Mouse (Mus musculus): ENCODE results near the gene Npr1. TPM values are rescaled to one million over a fixed set of nuclear protein-coding genes. Genes with fewer than 3 reads are reported as not detected.

Gene Npr1
- polyA plus RNA-seq, 1 experiment from 2014 or later, result 3.3 TPM

- no peak for DNase-seq (ENCODE audit: low spot score)
- WGBS, result 43% methylated on average over 7 of the region's 7 CpGs
- no peaks in the 10 kb centered on the region for H3K36me3 ChIP-seq
- no peaks in the 10 kb centered on the region for H3K9me3 ChIP-seq (replicated peaks)
- peaks cover 4% of the 10 kb centered on the region; the same call in 1 of the 2 replicates for H3K27me3 ChIP-seq (ENCODE audit: low read depth, poor library complexity, severe bottlenecking)
- peak overlapping the region; percentile 51 for H3K4me3 ChIP-seq
- peaks cover 42% of the 10 kb centered on the region for H3K4me1 ChIP-seq
- H3K27ac ChIP-seq (replicated peaks), result peak overlapping the region; percentile 92
These were observed 18.6 kb downstream of the Npr1 start for GRCm38 (mm10) chr3:90447123-90447494.

GRCm38 (mm10) chr3:90446389-90447122, 19.1 kb downstream of the Npr1 start:
- no peaks in the 10 kb centered on the region for H3K9me3 ChIP-seq (replicated peaks)
- peaks cover 40% of the 10 kb centered on the region for H3K4me1 ChIP-seq
- H3K36me3 ChIP-seq, result no peaks in the 10 kb centered on the region
- H3K27ac ChIP-seq (replicated peaks), result peak overlapping the region; percentile 92
- WGBS, result 0% methylated on average over 17 of the region's 17 CpGs
- peak; percentile 87 for DNase-seq (ENCODE audit: low spot score)
- H3K4me3 ChIP-seq, result peak overlapping the region; percentile 51
- peaks cover 4% of the 10 kb centered on the region; the same call in 1 of the 2 replicates for H3K27me3 ChIP-seq (ENCODE audit: low read depth, poor library complexity, severe bottlenecking)

GRCm38 (mm10) chr3:90445417-90446200, 20.1 kb downstream of the Npr1 start:
- Histone ChIP-seq H3K9me3 (replicated peaks) (no peaks in the 10 kb centered on the region), H3K4me3 (peak overlapping the region; percentile 51), H3K4me1 (peaks cover 31% of the 10 kb centered on the region), H3K27ac (replicated peaks) (peak overlapping the region; percentile 92), H3K36me3 (no peaks in the 10 kb centered on the region), H3K27me3 (ENCODE audit: low read depth, poor library complexity, severe bottlenecking) (peaks cover 2% of the 10 kb centered on the region; the same call in 1 of the 2 replicates)
- no peak for DNase-seq (ENCODE audit: low spot score)
- 71% methylated on average over 11 of the region's 11 CpGs for whole genome bisulfite sequencing

- 92% methylated on average over 3 of the region's 3 CpGs for WGBS
- Histone ChIP-seq H3K27ac (replicated peaks) (no peak overlapping the region), H3K36me3 (no peaks in the 10 kb centered on the region), H3K9me3 (replicated peaks) (no peaks in the 10 kb centered on the region), H3K4me3 (no peak overlapping the region), H3K27me3 (ENCODE audit: low read depth, poor library complexity, severe bottlenecking) (no peaks in the 10 kb centered on the region), H3K4me1 (peaks cover 30% of the 10 kb centered on the region)
- DNase-seq (ENCODE audit: low spot score), result no peak
These were observed 21.7 kb downstream of the Npr1 start for GRCm38 (mm10) chr3:90443977-90444376.

GRCm38 (mm10) chr3:90440756-90441155, 24.9 kb downstream of the Npr1 start:
- H3K27me3 ChIP-seq (ENCODE audit: low read depth, poor library complexity, severe bottlenecking), result no peaks in the 10 kb centered on the region
- peaks cover 2% of the 10 kb centered on the region for H3K4me1 ChIP-seq
- DNase-seq (ENCODE audit: low spot score), result no peak
- no peak overlapping the region for H3K4me3 ChIP-seq
- H3K9me3 ChIP-seq (replicated peaks), result no peaks in the 10 kb centered on the region
- H3K27ac ChIP-seq (replicated peaks), result no peak overlapping the region
- H3K36me3 ChIP-seq, result no peaks in the 10 kb centered on the region
- 91% methylated on average over 2 of the region's 2 CpGs for WGBS

- H3K9me3 ChIP-seq (replicated peaks), result no peaks in the 10 kb centered on the region
- 83% methylated on average over 4 of the region's 4 CpGs for WGBS
- no peaks in the 10 kb centered on the region for H3K36me3 ChIP-seq
- H3K4me1 ChIP-seq, result peaks cover 11% of the 10 kb centered on the region
- no peak overlapping the region for H3K4me3 ChIP-seq
- DNase-seq (ENCODE audit: low spot score), result no peak
- no peak overlapping the region for H3K27ac ChIP-seq (replicated peaks)
- no peaks in the 10 kb centered on the region for H3K27me3 ChIP-seq (ENCODE audit: low read depth, poor library complexity, severe bottlenecking)
These were observed 28.5 kb downstream of the Npr1 start for GRCm38 (mm10) chr3:90437131-90437530.

- peak overlapping the region; percentile 97 for H3K27ac ChIP-seq (replicated peaks)
- peaks cover 20% of the 10 kb centered on the region for H3K36me3 ChIP-seq
- no peaks in the 10 kb centered on the region for H3K27me3 ChIP-seq (ENCODE audit: low read depth, poor library complexity, severe bottlenecking)
- DNase-seq (ENCODE audit: low spot score), result no peak
- H3K9me3 ChIP-seq (replicated peaks), result no peaks in the 10 kb centered on the region
- peak overlapping the region; percentile 64 for H3K4me3 ChIP-seq
- 62% methylated on average over 11 of the region's 11 CpGs for WGBS
- peaks cover 30% of the 10 kb centered on the region for H3K4me1 ChIP-seq
These were observed 31.5 kb downstream of the Npr1 start for GRCm38 (mm10) chr3:90434073-90434730.

GRCm38 (mm10) chr3:90433381-90434020, 32.2 kb downstream of the Npr1 start, which contains the start of gene Ints3:
Gene Ints3 (minus strand): TSS chr3:90433622.
- peak; percentile 98 for DNase-seq (ENCODE audit: low spot score)
- Histone ChIP-seq H3K36me3 (peaks cover 25% of the 10 kb centered on the region), H3K9me3 (replicated peaks) (no peaks in the 10 kb centered on the region), H3K4me3 (peak within 1 kb of the TSS; percentile 64), H3K4me1 (peaks cover 32% of the 10 kb centered on the region), H3K27ac (replicated peaks) (peak within 1 kb of the TSS; percentile 97), H3K27me3 (ENCODE audit: low read depth, poor library complexity, severe bottlenecking) (no peaks in the 10 kb centered on the region)
- WGBS, result under 1% methylated on average over 52 of the region's 52 CpGs

- H3K4me1 ChIP-seq, result peaks cover 39% of the 10 kb centered on the region
- no peak for DNase-seq (ENCODE audit: low spot score)
- no peaks in the 10 kb centered on the region for H3K27me3 ChIP-seq (ENCODE audit: low read depth, poor library complexity, severe bottlenecking)
- 0% methylated on average over 11 of the region's 12 CpGs for WGBS
- peak overlapping the region; percentile 97 for H3K27ac ChIP-seq (replicated peaks)
- peak overlapping the region; percentile 64 for H3K4me3 ChIP-seq
- H3K9me3 ChIP-seq (replicated peaks), result no peaks in the 10 kb centered on the region
- H3K36me3 ChIP-seq, result peaks cover 30% of the 10 kb centered on the region
These were observed 32.9 kb downstream of the Npr1 start for GRCm38 (mm10) chr3:90432811-90433219.

GRCm38 (mm10) chr3:90432348-90432747, 33.3 kb downstream of the Npr1 start:
- H3K27ac ChIP-seq (replicated peaks), result peak overlapping the region; percentile 97
- no peaks in the 10 kb centered on the region for H3K27me3 ChIP-seq (ENCODE audit: low read depth, poor library complexity, severe bottlenecking)
- WGBS, result 17% methylated on average over 2 of the region's 2 CpGs
- peaks cover 44% of the 10 kb centered on the region for H3K4me1 ChIP-seq
- no peak for DNase-seq (ENCODE audit: low spot score)
- H3K9me3 ChIP-seq (replicated peaks), result no peaks in the 10 kb centered on the region
- H3K36me3 ChIP-seq, result peaks cover 30% of the 10 kb centered on the region
- H3K4me3 ChIP-seq, result peak overlapping the region; percentile 64

- peaks cover 48% of the 10 kb centered on the region for H3K4me1 ChIP-seq
- 96% methylated on average over 3 of the region's 3 CpGs for WGBS
- no peak for DNase-seq (ENCODE audit: low spot score)
- H3K36me3 ChIP-seq, result peaks cover 49% of the 10 kb centered on the region
- H3K27me3 ChIP-seq (ENCODE audit: low read depth, poor library complexity, severe bottlenecking), result no peaks in the 10 kb centered on the region
- no peak overlapping the region for H3K27ac ChIP-seq (replicated peaks)
- H3K4me3 ChIP-seq, result no peak overlapping the region
- no peaks in the 10 kb centered on the region for H3K9me3 ChIP-seq (replicated peaks)
These were observed 36.1 kb downstream of the Npr1 start for GRCm38 (mm10) chr3:90429576-90429975.

GRCm38 (mm10) chr3:90428186-90428585, 37.5 kb downstream of the Npr1 start:
- peaks cover 62% of the 10 kb centered on the region for H3K36me3 ChIP-seq
- WGBS, result 84% methylated on average over 6 of the region's 6 CpGs
- no peak for DNase-seq (ENCODE audit: low spot score)

More at GRCm38 (mm10) chr3:90428186-90428585, 37.5 kb downstream of the Npr1 start:
- peaks cover 39% of the 10 kb centered on the region for H3K4me1 ChIP-seq
- no peak overlapping the region for H3K4me3 ChIP-seq
- H3K27me3 ChIP-seq (ENCODE audit: low read depth, poor library complexity, severe bottlenecking), result no peaks in the 10 kb centered on the region
- no peak overlapping the region for H3K27ac ChIP-seq (replicated peaks)
- H3K9me3 ChIP-seq (replicated peaks), result no peaks in the 10 kb centered on the region
